Mouse (Mus musculus) left cerebral cortex, postnatal 14 days (tissue): Measurements from ENCODE around the gene Pan2. TPM values are rescaled to one million over a fixed set of nuclear protein-coding genes. Genes with fewer than 3 reads are reported as not detected.
A peak's percentile ranks its signal among the peaks of the same experiment; 100 is the strongest.
"Not testable (repeated sequence)": the region's sequence is repeated elsewhere in the genome, so short reads cannot be mapped to it uniquely, and the experiment has no call there.

Experiments
- DNase-seq, 2 experiments: peaks; one replicate each; pipeline ENCODE4 v3.0.0; 2021 to 2022; ENCODE audit warnings: low spot score in 2 of 2, mixed read lengths in 1 of 2
- intact Hi-C: fragments of 180-260 bp; cut with DNase I; formaldehyde crosslinking; loops from one replicate; pipeline ENCODE4 v1.15.1; 2025
- long read RNA-seq, 2 experiments: library from polyadenylated mRNA; stranded (forward); transcript quantifications; one replicate each; pipeline ENCODE4 v2.0.0; 2021
- total RNA-seq, 2 experiments: library from RNA; stranded (reverse); gene quantifications; 2 replicates each; pipeline ENCODE4 v1.2.3; 2021

Gene Pan2
- total RNA-seq = 10 to 100 TPM; 13.3 to 13.4 TPM
- long read RNA-seq, experiment 1, full-length matches to known transcripts = 5 of 9 reads
- long read RNA-seq, experiment 1, partial matches to known transcripts = 3 of 9 reads
- long read RNA-seq, experiment 1, other reads (novel, unspliced or antisense) = 1 of 9 reads
- long read RNA-seq, experiment 2, full-length matches to known transcripts = 4 of 15 reads
- long read RNA-seq, experiment 2, partial matches to known transcripts = 4 of 15 reads
- long read RNA-seq, experiment 2, other reads (novel, unspliced or antisense) = 7 of 15 reads

DNA sequence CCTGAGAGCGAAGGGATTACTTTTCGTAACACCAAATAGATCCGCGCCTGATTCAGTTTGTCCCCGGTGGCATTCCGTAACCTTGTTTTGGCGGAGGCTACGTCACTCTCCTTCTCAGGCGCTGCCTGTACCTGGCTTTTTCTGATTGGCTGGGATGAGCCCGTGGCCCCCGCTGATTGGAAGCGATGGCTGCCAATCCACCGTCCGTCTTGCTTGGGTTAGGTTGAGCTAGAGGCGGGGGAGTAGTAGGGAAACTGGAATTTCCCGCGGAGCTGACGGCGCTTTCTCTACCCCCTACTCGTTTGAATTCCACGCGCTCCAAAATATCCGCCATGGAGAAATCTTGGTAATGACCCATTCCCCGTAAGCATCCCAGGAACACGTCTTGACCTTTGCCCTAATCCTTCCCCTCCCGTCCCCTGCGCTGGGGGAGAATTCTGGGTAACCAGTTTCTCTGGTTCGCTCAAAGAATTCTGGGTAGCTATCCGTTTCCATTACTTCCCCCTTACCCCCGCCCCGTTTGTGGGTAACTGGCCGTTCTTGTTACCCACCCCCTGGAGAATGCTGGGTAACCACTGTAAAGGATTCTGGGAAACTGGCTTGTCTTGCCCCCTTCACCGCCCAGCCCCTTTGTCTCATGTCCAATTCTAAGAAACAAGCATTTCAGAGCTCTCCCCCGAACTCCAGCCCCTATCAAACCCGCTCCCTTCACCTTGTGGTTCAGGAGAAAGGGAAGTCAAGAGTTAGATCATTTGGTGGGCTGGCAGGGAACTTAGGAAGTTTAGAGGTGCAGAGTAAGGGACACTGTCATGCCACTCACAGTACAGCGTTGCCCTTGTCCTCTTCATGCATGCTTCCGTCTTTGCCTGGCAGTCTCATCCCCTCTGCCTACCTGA lies at the start of gene Pan2:
Gene Pan2, plus strand, starts transcription at position 210 of the 896 bp plus-strand sequence.
- intact Hi-C loops = no loop called here
- peak; percentile 100 for DNase-seq

- intact Hi-C loops = no loop called here
- DNase-seq = no peak
These were observed 49.4 kb upstream of the Pan2 start, which contains the start of gene Apon for GRCm38 (mm10) chr10:128253677-128254255. Apon (plus strand) TSS chr10:128254096.

DNA sequence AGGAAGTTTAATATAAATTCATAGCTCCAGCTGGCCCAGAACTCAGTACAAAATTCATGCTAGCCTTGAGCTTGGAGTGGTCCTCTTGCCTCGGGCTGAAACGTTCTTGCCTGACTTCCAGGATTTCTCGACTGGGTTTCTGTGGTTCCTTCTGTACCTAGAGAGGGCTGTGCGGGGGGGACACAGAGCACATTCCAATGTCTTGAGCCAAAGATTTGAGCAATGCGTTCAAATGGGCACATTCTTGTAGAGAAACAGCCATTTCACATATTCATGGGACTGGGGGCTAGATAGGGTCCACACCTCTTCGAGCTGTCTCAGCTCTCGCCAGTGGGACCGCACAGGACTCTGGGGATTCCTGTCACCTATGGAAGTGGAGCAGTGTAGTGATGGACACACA lies 47.2 kb upstream of the Pan2 start:
- intact Hi-C loops = no loop called here
- DNase-seq = no peak

DNA sequence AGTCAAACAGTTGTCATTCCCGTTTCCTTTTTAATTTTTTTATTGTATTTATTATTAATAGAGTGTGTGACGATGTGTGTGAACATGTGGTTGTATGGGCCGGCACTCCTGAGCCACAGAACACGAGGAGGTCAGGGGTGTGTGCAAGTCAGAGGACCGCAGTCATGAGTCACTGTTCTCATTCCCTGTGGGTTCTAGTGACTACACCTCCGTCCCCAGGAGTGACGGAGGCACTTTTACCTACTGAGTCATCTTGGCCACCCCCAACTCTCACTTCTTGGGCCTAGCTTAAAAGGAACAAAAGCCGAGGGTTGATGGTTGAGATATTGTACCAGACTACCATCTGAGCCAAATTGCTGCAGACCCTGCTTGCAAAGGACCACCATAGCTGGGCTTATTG lies 46.8 kb upstream of the Pan2 start:
- no peak for DNase-seq
- intact Hi-C loops = no loop called here

DNA sequence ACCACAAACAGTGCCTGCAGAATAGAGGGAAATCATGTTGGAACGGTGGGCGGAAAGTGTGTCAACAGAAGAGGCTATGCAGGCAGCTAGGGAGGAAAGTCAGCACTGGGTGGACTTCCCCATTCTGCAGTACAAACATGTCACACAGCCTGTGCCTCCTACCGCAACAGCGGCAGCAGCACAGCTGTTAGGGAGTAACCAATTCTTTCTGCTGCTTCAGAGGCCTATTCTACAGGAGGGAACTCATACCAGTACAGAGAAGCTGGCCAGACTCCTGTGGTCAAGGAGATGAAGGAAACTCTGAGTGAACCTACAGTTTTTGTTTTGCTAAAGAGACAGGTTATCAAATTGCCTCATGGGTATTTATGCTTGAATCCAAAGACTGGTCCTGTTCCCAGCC lies 44.2 kb upstream of the Pan2 start:
- intact Hi-C loops = no loop called here
- DNase-seq = no peak

DNA sequence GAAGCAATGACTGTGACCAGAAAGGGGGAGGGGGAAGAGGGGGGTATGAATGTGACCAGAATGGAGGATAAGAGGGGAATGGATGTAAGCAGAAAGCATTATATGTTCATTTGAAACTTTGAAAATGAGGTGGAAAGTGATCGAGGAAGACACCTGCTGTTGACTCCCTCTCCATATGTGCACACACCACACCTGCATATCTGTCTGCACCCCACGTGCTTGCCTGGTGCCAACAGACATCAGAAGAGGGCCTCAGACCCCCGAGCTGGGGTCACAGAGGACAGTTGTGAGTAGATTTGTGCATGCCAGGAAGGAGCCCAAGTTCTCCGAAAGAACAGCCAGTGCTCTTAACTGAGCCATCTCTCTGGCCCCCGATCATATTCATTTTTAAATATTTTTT lies 43.2 kb upstream of the Pan2 start:
- DNase-seq = no peak
- intact Hi-C loops = no loop called here

DNA sequence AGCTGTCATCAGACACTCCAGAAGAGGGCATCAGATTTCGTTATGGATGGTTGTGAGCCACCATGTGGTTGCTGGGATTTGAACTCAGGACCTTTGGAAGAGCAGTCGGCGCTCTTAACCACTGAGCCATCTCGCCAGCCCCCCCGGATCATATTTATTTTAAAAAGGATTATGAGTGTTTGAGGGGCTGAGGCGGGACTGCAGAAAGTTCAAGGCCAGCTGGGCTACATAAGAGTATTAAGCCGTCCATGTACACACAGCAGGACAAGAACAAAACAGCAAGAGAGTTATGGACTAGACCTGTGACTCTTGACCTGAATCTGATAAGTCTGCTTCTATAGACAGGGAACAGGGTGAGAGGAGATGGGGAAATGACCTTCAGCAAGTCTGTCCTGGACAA lies 42.8 kb upstream of the Pan2 start:
- DNase-seq, intact Hi-C loops: not testable (repeated sequence)

GRCm38 (mm10) chr10:128262300-128262699 lies 40.8 kb upstream of the Pan2 start:
- DNase-seq = no peak
- intact Hi-C loops = no loop called here

DNA sequence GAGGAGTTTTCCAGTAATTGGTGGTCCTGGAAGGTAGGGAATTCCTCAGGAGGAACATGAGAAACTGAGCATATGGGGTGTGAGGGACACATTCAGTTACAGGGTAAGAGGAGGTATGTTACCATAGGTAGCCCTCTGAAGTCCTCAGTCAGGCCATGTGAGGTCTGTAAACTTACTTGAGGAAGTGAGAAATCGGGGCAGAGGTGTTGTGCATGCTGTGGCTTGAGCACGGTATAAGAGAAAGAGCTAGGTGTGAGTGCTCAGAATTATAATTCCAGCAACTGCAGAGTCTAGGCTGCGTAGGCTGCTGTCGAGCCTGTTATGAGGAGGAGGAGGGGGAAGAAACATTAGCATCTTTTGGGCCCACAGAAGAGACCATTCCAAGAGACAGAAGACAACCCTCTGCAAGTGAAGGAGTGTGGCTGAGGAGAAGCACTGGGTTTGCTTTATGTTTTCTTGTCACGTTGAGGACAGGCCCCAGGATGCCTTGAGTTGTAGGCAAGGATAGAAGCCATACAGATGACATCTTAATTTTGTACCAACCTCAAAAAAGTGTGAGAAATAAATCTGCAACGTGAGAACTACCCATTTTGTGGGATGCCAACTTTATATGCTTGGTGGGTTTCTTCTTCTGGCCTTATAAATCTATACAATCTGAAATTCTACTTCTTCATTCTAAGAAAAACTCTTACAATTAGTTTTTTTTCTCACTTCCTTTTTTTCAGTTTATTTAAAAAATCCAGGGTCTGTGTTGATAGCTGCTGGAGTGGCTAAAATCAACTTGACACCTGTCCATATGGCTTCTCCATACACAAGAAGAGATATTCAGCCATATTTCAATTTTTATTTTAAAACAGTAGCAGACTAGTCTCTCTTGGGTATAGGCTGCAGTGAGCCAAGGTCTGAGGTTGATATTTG lies 39.5 kb upstream of the Pan2 start:
- intact Hi-C loops = no loop called here
- no peak for DNase-seq

GRCm38 (mm10) chr10:128268371-128268770 lies 34.8 kb upstream of the Pan2 start, which contains the start of gene Apof:
Apof (plus strand) TSS chr10:128268671.
- intact Hi-C loops = no loop called here
- no peak for DNase-seq

- intact Hi-C loops = no loop called here
- DNase-seq = no peak
These were observed 33.8 kb upstream of the Pan2 start for GRCm38 (mm10) chr10:128269206-128269910.

GRCm38 (mm10) chr10:128270287-128270841 lies 32.8 kb upstream of the Pan2 start, which contains the start of gene Stat2:
Stat2 (plus strand) TSS chr10:128270559.
- DNase-seq = peak; percentile 98
- intact Hi-C loops = no loop called here

GRCm38 (mm10) chr10:128270866-128271265 lies 32.3 kb upstream of the Pan2 start:
- intact Hi-C loops = no loop called here
- no peak for DNase-seq

DNA sequence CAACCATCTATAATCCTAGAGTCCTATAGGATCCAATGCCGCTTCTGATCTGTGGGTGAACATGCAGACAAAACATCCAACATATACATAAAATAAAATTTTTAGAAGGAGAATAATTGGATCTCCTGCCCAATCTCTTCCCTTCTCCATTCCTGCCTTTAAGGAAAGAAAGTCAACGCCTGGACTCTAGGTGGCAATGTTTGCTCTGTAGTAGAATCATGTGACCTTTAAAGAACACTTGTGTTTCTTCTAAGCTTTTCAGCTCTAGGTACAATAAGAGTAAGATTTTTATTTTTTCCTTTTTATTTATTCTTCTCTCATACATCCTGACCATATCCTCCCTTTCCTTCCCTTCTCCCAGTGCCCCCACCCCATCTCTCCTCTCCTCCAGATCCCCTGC lies 31.3 kb upstream of the Pan2 start:
- intact Hi-C loops = no loop called here

DNA sequence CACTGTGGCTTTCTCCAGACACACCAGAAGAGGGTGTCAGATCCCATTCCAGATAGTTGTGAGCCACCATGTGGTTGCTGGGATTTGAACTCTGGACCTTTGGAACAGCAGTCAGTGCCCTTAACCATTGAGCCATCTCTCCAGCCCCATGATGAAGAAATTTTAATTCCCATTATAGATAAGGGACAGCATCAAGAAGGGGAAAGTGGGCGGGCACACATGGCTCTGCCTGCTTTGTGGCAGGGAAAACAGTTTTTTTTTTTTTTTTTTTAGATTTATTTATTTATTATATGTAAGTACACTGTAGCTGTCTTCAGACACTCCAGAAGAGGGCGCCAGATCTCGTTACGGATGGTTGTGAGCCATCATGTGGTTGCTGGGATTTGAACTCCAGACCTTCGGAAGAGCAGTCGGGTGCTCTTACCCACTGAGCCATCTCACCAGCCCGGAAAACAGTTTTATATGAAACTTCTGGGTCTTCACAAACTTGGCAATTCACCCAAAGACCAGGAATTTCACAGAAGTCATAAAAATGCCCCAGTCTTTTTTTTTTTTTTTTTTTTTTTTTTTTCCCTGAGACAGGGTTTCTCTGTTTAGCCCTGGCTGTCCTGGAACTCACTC lies 30.2 kb upstream of the Pan2 start:
- intact Hi-C loops, DNase-seq: not testable (repeated sequence)

More for the DNA sequence above, 31.3 kb upstream of the Pan2 start:
- no peak for DNase-seq

DNA sequence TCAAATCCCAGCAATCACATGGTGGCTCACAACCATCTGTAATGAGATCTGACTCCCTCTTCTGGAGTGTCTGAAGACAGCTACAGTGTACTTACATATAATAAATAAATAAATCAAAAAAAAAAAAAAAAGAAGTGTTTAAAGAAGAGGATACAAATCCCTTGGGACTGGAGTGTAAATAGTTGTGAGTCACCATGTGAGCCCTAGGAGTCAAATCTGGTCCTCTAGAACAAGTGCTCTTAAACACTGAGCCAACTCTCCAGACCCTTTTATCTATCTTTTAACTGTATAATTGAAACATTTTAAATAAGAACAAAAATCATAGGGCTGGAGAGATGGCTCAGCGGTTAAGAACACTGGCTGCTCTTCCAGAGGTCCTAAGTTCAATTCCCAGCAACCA lies 27.8 kb upstream of the Pan2 start:
- intact Hi-C loops = not testable (repeated sequence)

DNA sequence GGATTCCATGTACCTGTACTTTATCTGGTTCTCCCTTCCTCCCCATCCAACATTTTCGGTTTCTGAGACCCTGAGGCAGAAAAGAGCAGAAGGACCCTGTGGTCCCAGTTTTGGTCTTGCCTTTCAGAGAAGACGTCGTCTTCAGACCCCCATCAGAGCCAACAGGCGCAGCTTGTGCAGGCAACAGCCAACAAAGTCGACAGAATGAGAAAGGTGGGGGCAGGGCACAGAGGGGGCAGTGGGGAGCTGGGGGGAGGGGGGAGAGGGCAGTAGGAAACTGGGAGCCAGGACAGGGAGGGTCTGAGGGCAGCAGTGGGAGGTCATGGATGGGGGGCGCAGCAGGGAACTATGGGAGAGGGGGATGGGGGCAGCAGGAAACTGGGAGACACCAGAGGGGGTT lies 25.0 kb upstream of the Pan2 start:
- intact Hi-C loops = no loop called here
- no peak for DNase-seq

More for the DNA sequence above, 27.8 kb upstream of the Pan2 start:
- DNase-seq = not testable (repeated sequence)

GRCm38 (mm10) chr10:128280943-128281342 lies 22.2 kb upstream of the Pan2 start:
- intact Hi-C loops = loop anchor here (5.0 kb wide), 2 partner anchors 44 to 69 kb away; partner anchors contain the start of gene Spryd4
- DNase-seq = no peak
